Mouse (Mus musculus) liver, embryonic 12.5 days (tissue): Measurements from ENCODE around the gene Lrrc74b. TPM values are rescaled to one million over a fixed set of nuclear protein-coding genes. Genes with fewer than 3 reads are reported as not detected.

Experiments used
- ATAC-seq: fragments of 200-750 bp; cut with Nextera tagmentation; 2 replicates; pipeline ENCODE4 v1.8.0; 2017; ENCODE audit warnings: moderate number of reproducible peaks, mild to moderate bottlenecking, moderate library complexity
- H3K27ac ChIP-seq: fragments of 300-500 bp; sonication (generic); 2 replicates; pipeline ENCODE4 v1.5.1; 2016; ENCODE audit warnings: mild to moderate bottlenecking
- H3K27me3 ChIP-seq: fragments of 300-500 bp; sonication (generic); replicated peaks from 2 replicates; pipeline ENCODE4 v1.6.1; 2016; ENCODE audit warnings: mild to moderate bottlenecking, moderate library complexity
- H3K36me3 ChIP-seq: fragments of 300-500 bp; sonication (generic); 2 replicates; pipeline ENCODE4 v1.6.1; 2016; ENCODE audit warnings: mild to moderate bottlenecking, moderate library complexity
- H3K4me1 ChIP-seq: fragments of 300-500 bp; sonication (generic); 2 replicates; pipeline ENCODE4 v1.6.1; 2016
- H3K4me2 ChIP-seq: fragments of 300-500 bp; sonication (generic); 2 replicates; pipeline ENCODE4 v1.6.1; 2016; ENCODE audit warnings: mild to moderate bottlenecking, moderate library complexity
- H3K4me3 ChIP-seq: fragments of 300-500 bp; sonication (generic); 2 replicates; pipeline ENCODE4 v1.5.1; 2016; ENCODE audit warnings: mild to moderate bottlenecking, moderate library complexity
- H3K9ac ChIP-seq: fragments of 300-500 bp; sonication (generic); 2 replicates; pipeline ENCODE4 v1.6.1; 2016; ENCODE audit warnings: mild to moderate bottlenecking, moderate library complexity
- H3K9me3 ChIP-seq: fragments of 300-500 bp; sonication (generic); replicated peaks from 2 replicates; pipeline ENCODE4 v1.6.1; 2016; ENCODE audit warnings: mild to moderate bottlenecking, moderate library complexity
- WGBS: fragments of 180-500 bp; shearing (Covaris S2); methylation state at CpG from one replicate; pipeline ENCODE4 v1.1.7; 2016; ENCODE audit not compliant: insufficient replicate concordance; 5-methylcytosine and 5-hydroxymethylcytosine counted together
- polyA plus RNA-seq: library from polyadenylated mRNA; unstranded; fragments of >200 nt; fragmentation: Nextera tagmentation; extraction: Ambion mirVana; gene quantifications from 2 replicates; pipeline ENCODE4 v1.2.1, GENCODE M21; 2016

Gene Lrrc74b
- polyA plus RNA-seq = 0.07 TPM in 1 of 2 replicates, not detected in the other

GRCm38 (mm10) chr16:17561128-17561750 lies at the start of gene Lrrc74b:
Gene Lrrc74b, minus strand, starts transcription at chr16:17561247.
- H3K9me3 ChIP-seq = no peaks in the 10 kb centered on the region
- H3K4me2 ChIP-seq = peak within 1 kb of the TSS; percentile 60
- H3K4me3 ChIP-seq = peak within 1 kb of the TSS; percentile 35
- H3K9ac ChIP-seq = peak within 1 kb of the TSS; percentile 7; the same call in 1 of the 2 replicates
- no peaks in the 10 kb centered on the region for H3K36me3 ChIP-seq
- WGBS = 8% methylated on average over 22 of the region's 22 CpGs
- no peak within 1 kb of the TSS for H3K27ac ChIP-seq
- H3K27me3 ChIP-seq = peaks cover 71% of the 10 kb centered on the region
- H3K4me1 ChIP-seq = peaks cover 39% of the 10 kb centered on the region
- no peak for ATAC-seq

GRCm38 (mm10) chr16:17605684-17606083 lies 44.6 kb upstream of the Lrrc74b start:
- no peak overlapping the region for H3K9ac ChIP-seq
- H3K4me1 ChIP-seq = no peaks in the 10 kb centered on the region
- H3K4me3 ChIP-seq = no peak overlapping the region
- 60% methylated on average over 5 of the region's 5 CpGs for WGBS
- no peaks in the 10 kb centered on the region; the same call in 1 of the 2 replicates for H3K27me3 ChIP-seq
- no peak overlapping the region for H3K4me2 ChIP-seq
- H3K36me3 ChIP-seq = no peaks in the 10 kb centered on the region
- no peak overlapping the region for H3K27ac ChIP-seq
- ATAC-seq = no peak
- 0 out of 2 replicates have a peak, but pooled peaks cover 4% of the 10 kb centered on the region for H3K9me3 ChIP-seq

- no peak for ATAC-seq
- Histone ChIP-seq H3K4me2 (no peak overlapping the region), H3K9ac (no peak overlapping the region), H3K27ac (no peak overlapping the region), H3K27me3 (no peaks in the 10 kb centered on the region; the same call in 1 of the 2 replicates), H3K36me3 (no peaks in the 10 kb centered on the region), H3K4me3 (no peak overlapping the region), H3K9me3 (no peaks in the 10 kb centered on the region), H3K4me1 (no peaks in the 10 kb centered on the region)
- 62% methylated on average over 4 of the region's 4 CpGs for WGBS
Observed at GRCm38 (mm10) chr16:17604941-17605340, 43.9 kb upstream of the Lrrc74b start.

GRCm38 (mm10) chr16:17600944-17601562 lies 40.0 kb upstream of the Lrrc74b start:
- H3K9me3 ChIP-seq = no peaks in the 10 kb centered on the region
- H3K4me2 ChIP-seq = no peak overlapping the region
- H3K27ac ChIP-seq = no peak overlapping the region
- no peak overlapping the region for H3K4me3 ChIP-seq
- WGBS = 52% methylated on average over 3 of the region's 3 CpGs
- H3K27me3 ChIP-seq = no peaks in the 10 kb centered on the region
- H3K4me1 ChIP-seq = no peaks in the 10 kb centered on the region
- no peaks in the 10 kb centered on the region for H3K36me3 ChIP-seq
- no peak for ATAC-seq
- H3K9ac ChIP-seq = no peak overlapping the region

GRCm38 (mm10) chr16:17590731-17591130 lies 29.7 kb upstream of the Lrrc74b start:
- Histone ChIP-seq H3K4me3 (no peak overlapping the region), H3K36me3 (no peaks in the 10 kb centered on the region), H3K4me1 (no peaks in the 10 kb centered on the region), H3K9me3 (peaks cover 6% of the 10 kb centered on the region; the same call in 1 of the 2 replicates), H3K27ac (no peak overlapping the region), H3K27me3 (no peaks in the 10 kb centered on the region), H3K9ac (no peak overlapping the region), H3K4me2 (no peak overlapping the region)
- ATAC-seq = no peak
- WGBS = 69% methylated on average over 2 of the region's 2 CpGs

- no peak overlapping the region for H3K27ac ChIP-seq
- WGBS = 72% methylated on average over 7 of the region's 7 CpGs
- no peaks in the 10 kb centered on the region; the same call in 1 of the 2 replicates for H3K27me3 ChIP-seq
Observed at GRCm38 (mm10) chr16:17584555-17584954, 23.5 kb upstream of the Lrrc74b start.

GRCm38 (mm10) chr16:17583064-17583463 lies 22.0 kb upstream of the Lrrc74b start, which contains the start of gene Slc7a4:
Gene Slc7a4, minus strand, starts transcription at chr16:17583214.
- H3K9ac ChIP-seq = no peak within 1 kb of the TSS
- no peak within 1 kb of the TSS for H3K4me2 ChIP-seq
- H3K27me3 ChIP-seq = peaks cover 8% of the 10 kb centered on the region
- no peaks in the 10 kb centered on the region for H3K36me3 ChIP-seq
- WGBS = 27% methylated on average over 8 of the region's 8 CpGs
- H3K4me3 ChIP-seq = no peak within 1 kb of the TSS
- ATAC-seq = no peak
- H3K4me1 ChIP-seq = no peaks in the 10 kb centered on the region
- H3K27ac ChIP-seq = no peak within 1 kb of the TSS
- H3K9me3 ChIP-seq = peaks cover 1% of the 10 kb centered on the region; the same call in 1 of the 2 replicates

More at GRCm38 (mm10) chr16:17584555-17584954, 23.5 kb upstream of the Lrrc74b start:
- no peaks in the 10 kb centered on the region for H3K36me3 ChIP-seq
- no peak overlapping the region for H3K4me2 ChIP-seq
- peaks cover 6% of the 10 kb centered on the region; the same call in 1 of the 2 replicates for H3K9me3 ChIP-seq
- no peak overlapping the region for H3K4me3 ChIP-seq
- ATAC-seq = no peak
- H3K4me1 ChIP-seq = no peaks in the 10 kb centered on the region
- no peak overlapping the region for H3K9ac ChIP-seq

- Histone ChIP-seq H3K27ac (no peak overlapping the region), H3K9ac (no peak overlapping the region), H3K36me3 (no peaks in the 10 kb centered on the region), H3K4me3 (peak overlapping the region; percentile 51), H3K4me2 (peak overlapping the region; percentile 73), H3K4me1 (peaks cover 12% of the 10 kb centered on the region), H3K27me3 (peaks cover 68% of the 10 kb centered on the region), H3K9me3 (no peaks in the 10 kb centered on the region)
- ATAC-seq = no peak
- WGBS = 21% methylated on average over 8 of the region's 8 CpGs
Observed at GRCm38 (mm10) chr16:17576825-17577215, 15.8 kb upstream of the Lrrc74b start.

GRCm38 (mm10) chr16:17575870-17576824 lies 15.1 kb upstream of the Lrrc74b start:
- Histone ChIP-seq H3K4me3 (peak overlapping the region; percentile 51), H3K4me2 (peak overlapping the region; percentile 73), H3K36me3 (no peaks in the 10 kb centered on the region), H3K9me3 (no peaks in the 10 kb centered on the region), H3K27ac (no peak overlapping the region), H3K4me1 (peaks cover 12% of the 10 kb centered on the region), H3K9ac (no peak overlapping the region; the same call in 1 of the 2 replicates), H3K27me3 (peaks cover 74% of the 10 kb centered on the region)
- WGBS = 12% methylated on average over 45 of the region's 45 CpGs
- no peak for ATAC-seq

- peaks cover 86% of the 10 kb centered on the region for H3K27me3 ChIP-seq
- ATAC-seq = no peak
- WGBS = 22% methylated on average over 4 of the region's 4 CpGs
Observed at GRCm38 (mm10) chr16:17566186-17566585, 5.1 kb upstream of the Lrrc74b start.

GRCm38 (mm10) chr16:17564771-17565170 lies 3.7 kb upstream of the Lrrc74b start:
- WGBS = 31% methylated on average over 3 of the region's 3 CpGs
- Histone ChIP-seq H3K9ac (no peak overlapping the region), H3K27me3 (peaks cover 89% of the 10 kb centered on the region)

More at GRCm38 (mm10) chr16:17566186-17566585, 5.1 kb upstream of the Lrrc74b start:
- H3K9me3 ChIP-seq = no peaks in the 10 kb centered on the region
- H3K36me3 ChIP-seq = no peaks in the 10 kb centered on the region
- H3K4me1 ChIP-seq = peaks cover 15% of the 10 kb centered on the region
- H3K4me3 ChIP-seq = no peak overlapping the region
- no peak overlapping the region for H3K4me2 ChIP-seq
- H3K27ac ChIP-seq = no peak overlapping the region
- no peak overlapping the region for H3K9ac ChIP-seq

More at GRCm38 (mm10) chr16:17564771-17565170, 3.7 kb upstream of the Lrrc74b start:
- no peak overlapping the region for H3K4me3 ChIP-seq
- H3K4me2 ChIP-seq = no peak overlapping the region
- H3K27ac ChIP-seq = no peak overlapping the region
- H3K9me3 ChIP-seq = no peaks in the 10 kb centered on the region
- no peak for ATAC-seq
- H3K4me1 ChIP-seq = peaks cover 20% of the 10 kb centered on the region
- H3K36me3 ChIP-seq = no peaks in the 10 kb centered on the region
